Mouse (Mus musculus) cortical plate, adult 2 months (tissue): ENCODE data around the gene Cnbp. TPM values are rescaled to one million over a fixed set of nuclear protein-coding genes. Genes with fewer than 3 reads are reported as not detected.

ENCODE experiments used
- H3K27ac ChIP-seq: fragments of 200-500 bp; 2 replicates; pipeline ENCODE4 v1.5.1; 2012; ENCODE audit warnings: low read length, control low read depth, inconsistent platforms; ENCODE audit not compliant: insufficient read depth
- H3K4me1 ChIP-seq: fragments of 200-500 bp; 2 replicates; pipeline ENCODE4 v1.6.1; 2011; ENCODE audit warnings: low read length; ENCODE audit not compliant: control insufficient read depth, insufficient read depth
- H3K4me3 ChIP-seq: fragments of 200-500 bp; 2 replicates; pipeline ENCODE4 v1.5.1; 2011; ENCODE audit warnings: mild to moderate bottlenecking, low read length, control low read depth; ENCODE audit not compliant: insufficient read depth
- CTCF ChIP-seq: fragments of 200-500 bp; IDR thresholded peaks from 2 replicates; pipeline ENCODE4 v1.5.1; 2011; ENCODE audit warnings: mild to moderate bottlenecking, control low read depth, low read length; ENCODE audit not compliant: insufficient read depth; ENCODE audit errors: extremely low read depth
- POLR2A ChIP-seq: fragments of 200-500 bp; IDR thresholded peaks from 2 replicates; pipeline ENCODE4 v1.6.1; 2011; ENCODE audit warnings: mild to moderate bottlenecking, low read length, control low read depth; ENCODE audit not compliant: insufficient read depth; ENCODE audit errors: extremely low read depth
- polyA plus RNA-seq: library from polyadenylated mRNA; depleted of rRNA; stranded (reverse); fragments of >200 nt; gene quantifications from 2 replicates; pipeline ENCODE4 v1.2.3, GENCODE M21; 2012

Cnbp gene
- polyA plus RNA-seq, 1 experiment = 320 TPM

- TF ChIP-seq CTCF (no peak), POLR2A (no peak)
- no peak overlapping the region for H3K27ac ChIP-seq
Observed at GRCm38 (mm10) chr6:87809144-87809543, 41.8 kb downstream of the Cnbp start.

DNA sequence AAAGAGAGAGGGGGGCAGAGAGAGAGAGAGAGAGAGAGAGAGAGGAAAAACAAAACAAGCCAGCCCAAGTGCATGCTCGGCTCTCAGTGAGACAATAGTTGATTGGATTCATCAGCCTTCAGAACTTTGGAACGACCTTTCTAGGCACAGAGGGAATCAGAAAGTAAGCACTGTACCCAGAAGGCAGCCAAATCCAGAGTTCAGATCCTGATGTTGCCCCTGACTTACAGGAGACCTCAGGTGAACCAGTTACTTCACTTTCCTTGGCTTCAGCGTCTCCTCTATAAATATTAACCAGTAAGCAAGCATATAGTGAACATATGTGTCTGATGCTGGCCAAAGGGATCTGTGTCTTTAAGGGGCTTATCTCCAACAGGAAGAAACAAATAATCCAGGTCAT lies 42.4 kb downstream of the Cnbp start:
- peaks cover 6% of the 10 kb centered on the region; the same call in 1 of the 2 replicates for H3K4me1 ChIP-seq
- TF ChIP-seq POLR2A (no peak), CTCF (no peak)
- no peak overlapping the region for H3K27ac ChIP-seq
- no peak overlapping the region for H3K4me3 ChIP-seq

More at GRCm38 (mm10) chr6:87809144-87809543, 41.8 kb downstream of the Cnbp start:
- Histone ChIP-seq H3K4me3 (no peak overlapping the region), H3K4me1 (peaks cover 6% of the 10 kb centered on the region; the same call in 1 of the 2 replicates)

- H3K4me1 ChIP-seq = peaks cover 6% of the 10 kb centered on the region; the same call in 1 of the 2 replicates
- TF ChIP-seq CTCF = no peak
- TF ChIP-seq POLR2A = no peak
- no peak overlapping the region for H3K27ac ChIP-seq
- H3K4me3 ChIP-seq = no peak overlapping the region
Observed at GRCm38 (mm10) chr6:87807735-87808440, 43.0 kb downstream of the Cnbp start.

DNA sequence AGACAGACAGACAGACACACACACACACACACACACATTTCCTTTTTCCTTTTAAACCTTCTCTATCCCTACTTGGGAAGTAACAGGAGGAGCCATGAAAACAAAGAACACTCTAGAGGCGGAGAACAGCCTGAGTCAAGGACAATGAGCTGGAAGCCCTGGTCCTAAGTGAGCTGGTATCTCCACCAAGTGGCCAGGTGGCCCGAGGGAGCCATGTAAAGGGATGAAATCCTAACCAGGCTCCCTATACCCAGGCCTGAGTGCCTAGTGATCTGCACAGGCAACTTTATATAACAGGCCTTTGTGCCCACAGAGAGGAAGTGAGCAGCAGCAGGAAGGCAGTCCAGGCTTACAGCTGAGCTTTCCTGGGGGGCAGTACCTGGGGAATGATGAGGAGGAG lies 44.0 kb downstream of the Cnbp start:
- no peak for TF ChIP-seq CTCF
- no peak for TF ChIP-seq POLR2A
- Histone ChIP-seq H3K4me1 (peaks cover 6% of the 10 kb centered on the region; the same call in 1 of the 2 replicates), H3K27ac (no peak overlapping the region), H3K4me3 (no peak overlapping the region)

DNA sequence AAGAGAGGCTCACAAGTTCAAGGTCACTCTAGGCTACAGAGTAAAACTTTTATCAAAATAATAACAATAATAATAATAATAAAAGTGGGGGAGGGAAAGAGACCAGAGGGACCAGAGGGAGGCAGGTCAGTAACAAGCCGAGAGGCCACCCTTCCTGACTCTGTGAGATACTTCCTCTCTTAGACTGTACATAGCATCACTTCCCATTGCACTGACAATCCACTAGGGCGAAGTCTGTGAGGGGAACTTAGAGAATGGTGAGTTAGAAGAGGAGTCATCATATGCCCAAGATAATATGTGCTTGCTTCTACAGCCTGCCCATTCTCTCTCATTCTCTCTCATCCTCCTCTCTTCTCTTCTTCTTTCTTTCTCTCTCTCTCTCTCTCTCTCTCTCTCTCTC lies 44.9 kb downstream of the Cnbp start:
- TF ChIP-seq POLR2A = no peak
- no peak for TF ChIP-seq CTCF
- H3K4me3 ChIP-seq = no peak overlapping the region
- no peak overlapping the region for H3K27ac ChIP-seq
- H3K4me1 ChIP-seq = peaks cover 6% of the 10 kb centered on the region; the same call in 1 of the 2 replicates

DNA sequence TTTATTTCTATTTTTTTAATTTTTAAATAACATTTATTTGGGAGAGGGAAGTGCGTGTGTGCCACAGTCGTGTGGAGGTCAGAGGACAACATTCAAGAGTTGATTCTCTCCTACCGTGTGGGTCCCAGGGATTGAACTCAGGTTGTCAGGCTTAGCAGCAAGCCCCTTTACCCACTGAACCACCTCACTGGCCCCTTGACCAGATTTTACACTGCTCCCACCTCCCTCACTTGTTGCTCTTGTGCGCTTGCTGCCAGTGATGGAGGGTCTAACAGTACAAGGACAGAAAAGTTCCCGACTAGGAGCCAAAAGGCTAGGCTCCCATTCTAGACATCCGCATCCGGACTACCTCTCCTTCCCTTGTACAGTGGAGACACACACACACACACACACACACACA lies 45.5 kb downstream of the Cnbp start:
- TF ChIP-seq POLR2A (no peak), CTCF (no peak)
- Histone ChIP-seq H3K4me1 (peaks cover 6% of the 10 kb centered on the region; the same call in 1 of the 2 replicates), H3K4me3 (no peak overlapping the region), H3K27ac (no peak overlapping the region)

- Histone ChIP-seq H3K4me3 (no peak overlapping the region), H3K4me1 (0 out of 2 replicates have a peak, but pooled peaks cover 2% of the 10 kb centered on the region), H3K27ac (no peak overlapping the region)
- no peak for TF ChIP-seq CTCF
- TF ChIP-seq POLR2A = no peak
Observed at GRCm38 (mm10) chr6:87804886-87805285, 46.0 kb downstream of the Cnbp start.

DNA sequence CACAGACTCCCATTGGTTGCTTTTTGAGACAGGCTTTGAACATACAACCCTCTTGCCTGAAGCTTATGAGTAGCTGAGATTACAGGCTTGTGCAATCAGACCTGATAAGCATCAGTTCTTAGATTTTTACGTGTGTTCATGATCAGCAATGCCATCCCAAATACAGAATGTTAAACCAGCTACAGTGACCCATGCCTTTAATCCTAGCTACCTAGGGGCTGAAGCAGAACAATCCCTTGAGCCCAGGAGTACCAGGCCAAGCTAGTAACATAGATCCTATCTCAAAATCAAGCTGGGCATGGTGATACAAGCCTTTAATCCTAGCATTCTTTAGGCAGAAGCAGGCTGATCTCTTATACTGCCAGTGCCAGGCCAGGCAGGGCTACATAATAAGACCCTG lies 46.9 kb downstream of the Cnbp start:
- H3K4me3 ChIP-seq = no peak overlapping the region
- H3K27ac ChIP-seq = no peak overlapping the region
- no peaks in the 10 kb centered on the region for H3K4me1 ChIP-seq
- TF ChIP-seq CTCF (no peak), POLR2A (no peak)

DNA sequence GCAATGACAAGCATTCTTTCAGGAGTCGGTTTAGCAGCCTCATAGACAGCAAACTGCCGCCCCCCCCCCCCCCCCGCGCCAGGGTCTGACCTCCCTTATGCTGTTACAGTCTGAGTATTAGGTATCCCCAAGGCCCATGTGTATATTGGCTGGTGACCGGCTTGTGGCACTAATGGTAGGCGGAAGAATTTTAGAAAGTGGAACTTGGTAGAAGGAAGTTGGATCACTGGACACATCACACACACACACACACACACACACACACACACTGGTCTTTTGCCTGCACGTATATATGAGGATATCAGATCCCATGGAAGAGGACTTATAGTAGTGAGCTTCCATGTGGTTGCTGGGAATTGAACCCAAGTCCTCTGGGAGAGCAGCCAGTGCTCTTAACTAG lies 48.4 kb downstream of the Cnbp start:
- Histone ChIP-seq H3K4me3 (no peak overlapping the region), H3K4me1 (no peaks in the 10 kb centered on the region), H3K27ac (no peak overlapping the region)
- TF ChIP-seq CTCF = no peak
- no peak for TF ChIP-seq POLR2A

- H3K4me1 ChIP-seq = no peaks in the 10 kb centered on the region
- H3K4me3 ChIP-seq = no peak overlapping the region
- no peak for TF ChIP-seq CTCF
- TF ChIP-seq POLR2A = no peak
- H3K27ac ChIP-seq = no peak overlapping the region
Observed at GRCm38 (mm10) chr6:87799576-87799975, 51.3 kb downstream of the Cnbp start.
